Mouse (Mus musculus) liver, adult 2 months (tissue): ENCODE data around the gene Dgkz.

Experiments
- CTCF ChIP-seq: fragments of 200-500 bp; IDR thresholded peaks from 2 replicates; pipeline ENCODE4 v1.5.1; 2011; ENCODE audit warnings: low read depth, low read length, control low read depth
- POLR2A ChIP-seq: fragments of 200-500 bp; IDR thresholded peaks from 2 replicates; pipeline ENCODE4 v1.6.1; 2011; ENCODE audit warnings: low read length, control low read depth; ENCODE audit not compliant: insufficient read depth; ENCODE audit errors: extremely low read depth

DNA sequence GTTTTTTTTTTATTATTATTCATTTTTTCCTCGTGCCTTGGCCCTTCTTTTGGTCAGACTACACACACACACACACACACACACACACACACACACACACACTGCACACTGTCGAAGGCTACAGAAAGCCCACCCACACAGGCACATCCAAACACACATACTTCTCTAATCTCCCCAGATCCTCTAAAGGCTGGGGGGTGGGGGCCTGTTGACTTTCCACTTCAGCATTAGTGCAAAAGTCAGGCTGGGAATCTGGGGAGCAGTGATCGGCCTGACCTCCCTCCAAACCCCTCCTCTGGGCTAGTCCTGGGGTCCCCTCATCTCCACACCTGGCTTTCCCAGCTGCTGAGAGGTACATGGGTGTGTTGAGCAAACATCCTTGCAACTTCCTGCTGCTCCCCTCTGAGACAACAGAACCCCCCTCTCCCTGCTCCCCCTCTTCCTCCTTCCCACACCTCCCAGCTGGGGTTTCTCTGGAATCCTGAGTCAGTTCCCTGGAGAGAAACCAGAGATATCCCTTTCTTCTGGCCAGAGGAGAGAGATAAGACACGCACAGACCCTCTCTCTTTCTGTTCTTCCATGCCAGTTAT lies 45.1 kb upstream of the Dgkz start:
- no peak for TF ChIP-seq CTCF
- TF ChIP-seq POLR2A = no peak
